Mouse (Mus musculus) frontal cortex, adult (tissue): Measurements from ENCODE around the gene Igsf21.

Experiments used
- ATAC-seq: cut with Nextera tagmentation; 2 replicates; pipeline ENCODE4 v1.9.2; 2017; ENCODE audit warnings: mild to moderate bottlenecking, moderate library complexity, mixed read lengths; ENCODE audit not compliant: low TSS enrichment

Gene Igsf21

DNA sequence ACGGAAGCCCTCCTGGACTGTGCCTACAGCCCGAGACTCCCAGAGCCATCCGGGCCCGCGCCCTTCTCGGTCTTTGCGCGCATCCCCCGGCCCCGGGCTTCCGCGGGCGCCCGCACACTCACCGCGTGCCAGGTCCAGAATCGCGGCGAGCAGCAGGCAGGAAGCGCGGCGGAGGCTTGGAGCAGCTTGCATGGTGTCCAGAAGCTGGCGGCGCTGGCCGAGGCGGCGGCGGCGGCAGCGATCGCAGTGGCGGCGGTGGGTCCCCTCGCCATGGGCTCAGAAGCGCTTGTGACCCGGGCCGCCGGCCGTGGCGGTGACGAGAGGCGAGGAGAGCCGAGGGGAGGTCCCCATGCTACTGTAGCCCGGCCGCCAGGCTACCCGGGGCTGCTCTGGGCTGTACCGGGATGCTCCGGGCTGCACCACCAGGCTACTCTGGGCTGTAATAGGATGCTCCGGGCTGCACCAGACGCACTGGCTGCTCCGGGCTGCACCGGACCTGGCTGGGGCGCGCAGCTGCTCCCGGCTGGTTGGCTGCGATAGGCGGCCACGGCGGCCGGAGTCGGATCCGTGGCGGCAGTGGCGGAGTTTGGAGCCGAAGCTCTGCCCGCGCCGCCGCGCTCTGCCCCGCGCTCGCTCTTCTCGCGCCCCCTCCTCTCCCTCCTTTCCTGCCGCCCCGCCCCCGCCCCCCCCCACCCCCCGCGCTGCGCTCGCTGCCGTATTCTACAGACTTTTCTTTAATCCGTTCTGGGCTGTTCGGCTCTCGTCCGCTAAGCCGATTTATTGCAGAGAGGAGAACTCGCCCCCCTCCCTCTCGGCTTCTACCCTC lies at the start of gene Igsf21:
Gene Igsf21, minus strand, starts transcription at position 605 of the 826 bp plus-strand sequence.
- ATAC-seq: peak; percentile 51

GRCm38 (mm10) chr4:140285726-140286316 lies 39.2 kb upstream of the Igsf21 start:
- peak; percentile 86 for ATAC-seq

- ATAC-seq: no peak
Measured at GRCm38 (mm10) chr4:140283398-140283797, 36.8 kb upstream of the Igsf21 start.

DNA sequence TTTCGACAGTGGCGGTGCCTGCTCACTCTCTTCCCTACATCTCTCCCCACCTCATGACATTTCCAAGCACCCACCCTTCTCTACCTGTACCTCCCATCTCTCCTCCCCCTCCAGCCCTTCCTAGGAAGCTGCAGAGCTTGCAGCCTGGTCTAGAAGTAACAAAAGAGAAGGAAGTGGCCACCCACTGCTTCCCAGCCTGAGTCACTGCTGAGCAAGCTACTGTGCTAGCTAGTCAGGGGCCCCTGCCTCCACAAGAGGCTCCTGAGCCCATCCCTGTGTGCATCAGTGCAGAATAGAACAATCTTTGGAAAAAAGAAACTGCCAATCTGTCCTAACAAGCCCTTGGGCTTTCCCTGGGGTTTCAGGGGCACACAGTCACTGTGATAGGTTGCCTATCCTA lies 31.7 kb upstream of the Igsf21 start:
- peak; percentile 87; the same call in 1 of the 2 replicates for ATAC-seq

DNA sequence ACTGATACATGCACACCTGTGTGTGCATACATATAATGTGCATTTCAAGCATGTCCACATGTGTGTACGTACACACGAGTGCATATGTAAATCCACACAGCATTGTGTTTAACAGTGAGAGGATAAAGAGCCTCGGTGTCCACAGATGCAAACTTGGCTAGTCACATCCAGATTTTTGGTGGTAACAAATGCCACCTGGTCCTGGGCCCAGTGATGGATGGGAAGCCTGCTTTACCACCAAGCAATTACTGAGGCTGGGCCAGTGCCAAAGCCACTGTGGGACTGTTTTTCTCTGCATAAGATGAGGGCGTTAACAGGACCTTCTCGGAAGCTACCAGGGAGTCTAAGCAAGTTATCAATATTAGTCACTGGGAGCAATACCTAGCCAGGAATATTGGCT lies 25.3 kb upstream of the Igsf21 start:
- no peak for ATAC-seq

GRCm38 (mm10) chr4:140270451-140270850 lies 23.9 kb upstream of the Igsf21 start:
- no peak for ATAC-seq

DNA sequence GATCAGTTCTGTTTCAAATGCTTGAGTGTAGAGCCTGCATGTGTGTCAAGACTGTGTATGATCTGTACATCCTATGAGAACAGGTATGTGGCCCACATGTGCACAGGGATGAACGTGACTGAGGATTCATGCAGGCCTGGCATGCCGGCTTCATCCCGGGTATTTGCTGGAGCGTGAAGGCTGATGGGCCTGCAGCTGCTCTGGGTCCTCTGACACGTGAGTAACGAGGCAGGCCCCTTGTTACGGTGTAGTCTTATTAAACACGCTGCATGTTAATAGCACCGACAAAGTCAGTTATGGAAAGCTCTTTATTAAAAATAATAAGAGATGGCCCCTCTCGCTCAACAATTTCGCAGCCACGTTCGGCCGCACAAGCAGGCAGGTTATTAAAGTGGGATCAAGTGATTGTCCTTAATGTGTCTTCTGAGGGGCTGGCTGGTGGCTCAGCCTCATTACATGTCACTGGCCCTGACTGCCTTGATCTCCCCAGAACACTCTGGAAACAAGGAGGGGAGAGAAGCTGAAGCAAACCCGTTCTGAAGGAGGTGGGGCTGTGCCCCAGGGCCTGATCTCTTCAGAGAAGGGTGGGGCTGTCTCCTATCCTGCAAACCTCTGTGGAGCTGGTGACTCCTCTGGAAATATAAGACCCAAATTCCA lies 22.7 kb upstream of the Igsf21 start:
- ATAC-seq: no peak

- ATAC-seq: no peak
Measured at GRCm38 (mm10) chr4:140267835-140268234, 21.3 kb upstream of the Igsf21 start.

GRCm38 (mm10) chr4:140267086-140267485 lies 20.5 kb upstream of the Igsf21 start:
- no peak for ATAC-seq

DNA sequence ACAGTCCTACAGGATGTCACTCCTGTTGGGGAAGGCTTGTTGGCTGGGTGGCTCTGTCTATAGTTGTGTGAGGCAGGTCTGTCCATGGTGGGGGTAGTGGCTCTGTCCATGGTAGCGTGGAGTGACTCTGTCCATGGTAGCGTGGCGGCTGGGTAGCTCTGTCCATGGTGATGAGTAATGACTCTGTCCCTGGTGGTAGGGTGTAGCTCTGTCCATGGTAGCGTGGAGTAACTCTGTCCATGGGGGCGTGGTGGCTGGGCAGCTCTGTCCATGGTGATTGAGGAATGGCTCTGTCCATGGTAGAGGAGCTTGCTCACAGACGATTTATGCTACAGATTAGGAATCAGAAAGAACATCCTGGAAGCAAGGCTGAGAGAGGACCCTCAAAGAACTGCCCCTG lies 12.4 kb upstream of the Igsf21 start:
- ATAC-seq: no peak

GRCm38 (mm10) chr4:140252369-140252768 lies 5.8 kb upstream of the Igsf21 start:
- no peak for ATAC-seq

DNA sequence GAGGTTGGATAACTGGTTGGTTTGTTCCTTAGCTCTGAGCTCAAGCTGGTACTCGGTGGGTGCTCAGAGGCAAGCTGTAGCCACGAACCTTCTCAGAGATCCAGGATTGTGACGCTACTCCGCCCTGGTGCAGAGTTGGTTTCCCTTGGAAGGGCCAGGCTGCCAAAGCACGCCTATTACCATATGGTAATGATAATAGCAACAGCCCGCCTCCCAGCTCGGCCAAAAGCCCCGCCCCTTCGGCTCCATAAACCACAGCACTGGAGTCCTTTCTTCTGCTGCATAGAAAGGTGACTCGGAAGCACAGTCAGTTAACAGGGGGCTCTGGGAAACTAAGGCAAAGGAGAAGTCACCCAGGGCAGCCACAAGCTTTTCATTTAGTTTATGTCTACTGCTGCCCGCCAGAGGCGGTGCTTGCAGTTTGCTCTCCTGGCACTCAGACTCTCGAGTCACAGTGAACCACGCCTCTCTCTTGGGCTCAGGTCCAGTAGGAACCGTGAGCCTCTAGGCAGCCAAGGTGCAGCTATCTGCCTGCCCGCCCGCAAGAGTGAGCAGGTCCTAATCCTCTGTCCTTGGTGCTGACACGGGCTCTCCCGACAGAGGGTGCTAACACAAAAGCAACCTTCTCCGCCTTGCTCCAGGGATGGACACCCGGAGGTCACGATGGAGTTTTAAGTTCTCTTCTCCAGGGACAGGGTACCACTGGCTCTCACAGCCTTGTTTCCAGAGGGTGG lies 2.6 kb upstream of the Igsf21 start:
- ATAC-seq: 0 out of 2 replicates have a peak, but pooled peaks have one; percentile 29

- ATAC-seq: no peak
Measured at GRCm38 (mm10) chr4:140248396-140248795, 1.8 kb upstream of the Igsf21 start.

DNA sequence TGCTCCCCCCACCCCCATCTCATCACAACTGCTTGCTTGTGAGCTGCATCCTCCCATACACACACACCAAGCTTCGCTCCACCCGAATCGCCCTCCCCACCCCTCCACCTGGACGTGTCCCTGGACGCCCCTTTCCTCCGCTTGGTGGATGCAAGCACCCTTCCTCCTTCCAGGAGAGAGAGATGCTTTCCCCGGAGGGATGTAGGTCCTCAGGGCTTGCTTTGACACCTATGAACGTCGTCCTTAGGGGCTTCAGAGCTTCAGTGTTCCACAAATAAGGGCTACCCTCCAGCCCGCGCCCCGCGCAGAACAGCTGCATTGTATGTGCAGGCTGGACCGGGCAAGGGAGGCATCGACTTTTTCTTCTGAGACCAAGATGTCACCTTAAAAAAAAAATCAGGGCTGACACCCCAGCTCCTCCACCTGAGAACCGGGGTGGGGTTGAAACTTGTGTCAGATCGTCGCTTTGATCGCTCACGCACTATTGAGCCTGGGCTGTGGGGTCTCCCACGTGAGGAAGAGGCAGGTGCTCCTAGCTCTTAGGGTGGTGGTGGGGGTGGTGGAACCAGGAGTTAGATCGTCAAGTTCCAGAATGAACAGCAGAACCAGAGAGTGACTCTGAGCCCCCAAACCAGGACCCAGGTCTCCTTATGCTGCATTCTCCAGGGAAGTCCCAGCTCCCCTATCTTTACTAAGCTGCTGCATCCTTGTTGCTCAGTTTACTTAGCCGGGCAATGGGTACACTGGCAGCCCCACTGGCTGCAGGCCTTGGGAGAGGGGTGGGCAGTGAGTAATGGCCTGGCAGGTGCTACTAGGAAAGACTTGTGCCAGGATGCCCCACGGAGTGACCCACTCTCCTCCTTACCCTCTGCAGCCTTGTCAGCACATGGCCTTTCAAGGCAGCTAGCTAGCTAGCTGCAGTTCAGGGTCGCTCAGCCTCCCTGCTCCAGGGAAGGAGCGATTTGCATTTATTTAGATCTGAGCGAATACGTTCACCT lies 721 bp upstream of the Igsf21 start:
- no peak for ATAC-seq

GRCm38 (mm10) chr4:140245286-140246179 lies 1.1 kb downstream of the Igsf21 start:
- ATAC-seq: 0 out of 2 replicates have a peak, but pooled peaks have one; percentile 12

DNA sequence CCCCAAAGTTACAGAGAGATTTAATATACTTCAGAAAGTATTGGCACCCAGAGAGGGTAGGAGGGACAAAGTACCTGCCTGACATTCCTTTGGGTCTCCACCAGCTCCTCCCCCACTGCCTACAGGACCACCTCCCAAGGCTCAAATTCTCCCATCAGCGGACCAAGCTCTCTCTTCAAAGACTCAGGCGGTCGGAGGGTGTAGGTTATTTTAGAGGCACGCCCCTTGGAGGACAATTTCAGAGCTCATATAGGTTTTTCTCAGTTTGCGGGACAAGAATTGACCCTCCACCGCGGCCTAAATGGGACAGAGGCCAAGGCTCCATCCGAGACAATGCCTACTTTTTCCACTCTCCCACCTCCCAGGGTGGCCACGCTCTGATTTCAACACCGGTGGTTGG lies 1.7 kb downstream of the Igsf21 start:
- ATAC-seq: no peak

DNA sequence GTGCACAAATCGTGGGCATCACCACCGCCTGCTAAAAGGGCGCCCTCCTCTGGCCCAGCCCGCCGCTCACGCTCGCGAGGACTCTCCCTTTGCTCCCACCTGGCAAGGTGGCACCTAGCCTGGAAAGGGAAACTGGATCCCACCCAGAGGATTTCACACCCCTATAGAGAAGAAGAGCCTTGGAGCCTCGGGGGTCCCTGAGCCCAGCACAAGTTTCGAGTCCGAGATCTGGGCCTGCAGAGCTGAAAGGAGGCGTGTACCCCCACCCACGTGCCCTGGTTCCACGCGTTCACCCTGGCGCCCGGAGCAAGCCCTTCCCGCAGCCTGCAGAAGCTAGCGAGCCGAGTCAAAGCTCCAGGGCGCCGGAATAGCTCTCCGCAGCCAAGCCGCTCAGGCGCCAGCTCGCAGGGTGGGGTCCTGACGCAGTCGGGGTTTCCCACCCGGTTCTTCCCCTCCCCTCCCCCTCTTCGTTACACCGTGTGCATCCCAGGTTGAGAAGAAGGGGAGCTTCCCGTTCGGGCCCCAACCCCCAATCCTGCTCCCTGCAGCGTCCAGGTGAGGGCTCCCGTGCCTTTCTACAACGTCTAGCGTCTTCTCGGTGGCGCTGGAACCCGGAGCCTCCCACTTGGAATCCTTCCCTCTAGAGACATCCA lies 2.3 kb downstream of the Igsf21 start:
- ATAC-seq: no peak

DNA sequence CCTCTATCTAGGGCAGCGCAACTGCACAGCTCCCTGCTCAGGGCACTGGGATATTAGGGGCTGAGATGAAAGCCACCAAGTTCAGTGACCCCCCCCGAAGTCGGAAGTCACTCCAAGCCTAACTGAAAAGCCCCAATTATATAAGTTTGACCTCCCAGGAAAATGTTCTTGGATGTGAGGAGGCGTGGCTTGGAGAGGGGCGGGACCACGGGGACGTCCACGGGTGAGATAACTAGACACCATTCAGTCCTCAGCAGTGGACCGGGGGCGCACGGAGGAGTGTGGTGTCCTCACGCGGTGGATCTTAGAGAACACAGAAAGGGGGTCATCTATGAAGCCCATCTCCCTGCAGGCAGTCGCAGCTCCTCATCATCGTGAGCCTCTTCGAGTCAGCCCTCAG lies 3.4 kb downstream of the Igsf21 start:
- ATAC-seq: no peak

DNA sequence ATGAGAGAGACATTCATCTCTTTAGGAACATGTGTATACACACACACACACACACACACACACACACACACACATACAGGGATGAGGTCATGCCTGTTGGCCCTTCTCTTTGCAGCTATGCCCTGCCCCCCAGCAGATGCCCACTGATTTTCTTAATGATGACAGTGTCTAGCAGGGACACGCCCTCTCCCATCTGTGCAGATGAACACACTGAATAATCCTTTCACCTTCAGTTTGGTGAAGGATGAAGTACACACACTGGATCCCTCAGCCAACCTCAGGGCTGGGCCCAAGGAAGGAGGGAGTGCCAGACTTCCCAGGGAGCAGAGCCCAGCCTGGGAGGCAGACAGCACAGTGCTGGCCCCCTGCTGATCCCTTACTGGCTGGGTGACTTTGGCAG lies 4.3 kb downstream of the Igsf21 start:
- no peak for ATAC-seq
